ENCODE assay signal across 15 mouse cellular contexts in the genomic region with DNA sequence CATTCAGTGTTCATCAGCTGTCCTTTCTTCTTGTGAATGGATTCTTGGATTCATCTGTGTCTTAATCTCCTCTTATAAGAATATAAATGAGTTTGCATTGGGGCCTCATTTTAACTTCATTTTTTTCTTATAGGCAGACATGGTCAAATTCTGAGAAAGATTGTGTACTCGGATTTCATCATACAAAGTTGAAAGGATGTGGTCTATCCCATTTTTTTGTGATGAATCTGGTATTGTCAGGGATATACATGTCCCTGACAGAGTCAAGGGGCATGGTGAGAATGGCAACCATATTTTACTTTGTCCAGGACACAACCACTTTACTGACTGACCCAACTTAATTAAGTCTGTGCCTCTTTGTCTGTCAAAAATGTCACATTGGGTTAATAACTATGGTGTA.
"Had no signal": no experiment of that assay in that cellular context is flagged by ENCODE, and none has a peak within 500 bp of the region (broad histone marks: within the 10 kb centered on the region; RNA-seq: fewer than 3 reads in every experiment).

No protein-coding gene starts in this region.

- H3K4me3 ChIP-seq: lung, embryonic 15.5 days; midbrain, embryonic 10.5 days; midbrain, embryonic 12.5 days; neural tube, embryonic 12.5 days; stomach, embryonic 15.5 days had no signal

- H3K4me2 ChIP-seq: lung, embryonic 15.5 days; midbrain, embryonic 12.5 days; neural tube, embryonic 12.5 days; stomach, embryonic 15.5 days had no signal

- H3K4me1 ChIP-seq: lung, embryonic 15.5 days; midbrain, embryonic 10.5 days; midbrain, embryonic 12.5 days; neural tube, embryonic 12.5 days; stomach, embryonic 15.5 days had no signal

- H3K27ac ChIP-seq: lung, embryonic 15.5 days; macrophage; midbrain, embryonic 10.5 days; midbrain, embryonic 12.5 days; neural tube, embryonic 12.5 days; stomach, embryonic 15.5 days; stomach, postnatal 0 days had no signal

- H3K27me3 ChIP-seq: lung, embryonic 15.5 days; midbrain, embryonic 12.5 days; neural tube, embryonic 12.5 days; stomach, embryonic 15.5 days had no signal

- H3K36me3 ChIP-seq: lung, embryonic 15.5 days; midbrain, embryonic 10.5 days; midbrain, embryonic 12.5 days; neural tube, embryonic 12.5 days; stomach, embryonic 15.5 days had no signal

- H3K9me3 ChIP-seq: lung, embryonic 15.5 days; midbrain, embryonic 10.5 days; midbrain, embryonic 12.5 days; neural tube, embryonic 12.5 days; stomach, embryonic 15.5 days had no signal

- DNase-seq: liver, postnatal 0 days; lung, adult 2 months; lung, postnatal 14 days; midbrain, embryonic 14.5 days; right cerebral cortex, postnatal 14 days; thymus, adult 2 months; thymus, postnatal 25 days; thymus, postnatal 4 days had no signal
